Mouse (Mus musculus) naive thymus-derived CD4-positive, alpha-beta T cell, adult 2 months (primary cell): Measurements from ENCODE around the gene Daxx.
A peak's percentile ranks its signal among the peaks of the same experiment; 100 is the strongest.
"Not testable (repeated sequence)": the region's sequence is repeated elsewhere in the genome, so short reads cannot be mapped to it uniquely, and the experiment has no call there.

Experiments
- DNase-seq: peaks from one replicate; pipeline ENCODE4 v3.0.0-alpha.2; 2011; ENCODE audit warnings: low read depth

The Daxx gene

DNA sequence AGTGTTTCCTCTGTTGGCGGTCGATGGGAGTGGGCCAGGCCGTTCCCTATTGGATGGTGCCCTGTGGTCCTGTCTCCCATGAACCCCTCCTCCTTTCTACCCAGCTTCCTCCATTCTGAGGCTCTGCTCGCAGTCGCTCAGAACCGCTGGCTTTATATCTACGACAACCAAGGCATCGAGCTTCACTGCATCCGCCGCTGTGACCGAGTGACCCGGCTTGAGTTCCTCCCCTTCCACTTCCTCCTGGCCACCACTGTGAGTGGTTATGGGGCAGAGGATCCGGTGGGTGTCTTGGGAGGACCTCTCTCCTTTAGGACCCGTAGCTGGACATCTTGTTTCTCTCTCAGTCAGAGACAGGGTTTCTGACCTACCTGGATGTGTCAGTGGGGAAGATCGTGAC, 34.2 kb downstream of the Daxx start:
- DNase-seq: no peak

DNA sequence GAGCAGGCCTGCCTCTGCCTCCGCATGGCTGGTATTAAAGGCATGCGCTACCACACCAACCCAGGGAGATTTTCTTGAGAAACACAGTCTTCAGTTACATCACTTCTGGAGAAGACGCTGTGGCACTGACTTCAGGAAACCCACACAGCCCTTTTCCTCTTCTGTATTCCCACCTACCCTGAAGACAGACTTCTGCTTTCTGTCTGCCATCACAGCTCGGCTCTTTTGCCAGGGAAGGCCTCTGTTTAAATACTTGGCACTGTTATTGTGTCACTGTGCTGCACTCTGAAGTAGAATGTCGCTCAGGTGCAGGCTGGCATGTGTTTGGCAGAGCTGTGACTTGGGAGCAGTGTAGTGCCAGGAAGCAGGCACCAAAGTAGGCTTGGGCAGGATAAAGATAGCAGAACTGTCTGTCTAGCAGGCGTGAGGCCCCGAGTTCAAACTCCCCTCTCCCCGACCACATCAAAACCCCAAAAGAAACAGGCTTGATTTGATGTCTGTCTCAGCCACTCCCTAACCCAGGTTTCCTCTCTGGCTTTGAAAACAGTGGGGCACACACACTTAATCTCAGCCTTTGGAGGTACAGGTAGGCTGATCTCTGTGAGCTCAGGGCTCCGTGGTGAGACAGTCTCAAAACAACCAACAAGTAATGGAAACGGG, 38.3 kb downstream of the Daxx start:
- DNase-seq: peak; percentile 86

DNA sequence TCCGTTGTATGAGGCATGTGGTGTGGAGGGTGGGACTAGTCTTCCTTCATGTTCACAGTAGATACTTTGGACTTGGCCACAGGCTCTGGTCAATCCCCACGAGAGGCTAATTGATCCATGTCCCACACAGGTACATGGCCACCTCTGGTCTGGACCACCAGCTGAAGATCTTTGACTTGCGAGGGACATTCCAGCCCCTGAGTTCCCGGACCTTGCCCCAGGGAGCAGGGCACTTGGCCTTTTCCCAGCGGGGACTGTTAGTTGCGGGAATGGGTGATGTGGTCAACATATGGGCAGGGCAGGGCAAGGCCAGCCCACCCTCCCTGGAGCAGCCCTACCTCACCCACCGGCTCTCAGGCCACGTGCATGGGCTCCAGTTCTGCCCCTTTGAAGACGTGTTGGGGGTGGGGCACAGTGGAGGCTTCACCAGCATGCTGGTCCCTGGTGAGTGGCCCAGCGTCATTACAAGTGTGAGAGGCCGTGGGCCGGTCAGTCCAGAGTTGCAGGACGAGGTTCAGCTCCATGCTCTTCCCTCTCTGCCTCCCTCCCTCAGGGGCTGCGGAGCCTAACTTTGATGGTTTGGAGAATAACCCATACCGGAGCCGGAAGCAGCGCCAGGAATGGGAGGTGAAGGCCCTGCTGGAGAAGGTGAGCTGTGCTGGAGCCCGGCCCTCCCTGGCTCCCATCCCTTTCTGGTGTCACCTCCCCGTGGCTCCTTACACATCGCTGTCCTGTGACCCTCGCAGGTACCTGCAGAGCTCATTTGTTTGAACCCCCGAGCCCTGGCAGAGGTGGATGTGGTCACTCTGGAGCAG, 39.1 kb downstream of the Daxx start:
- no peak for DNase-seq

DNA sequence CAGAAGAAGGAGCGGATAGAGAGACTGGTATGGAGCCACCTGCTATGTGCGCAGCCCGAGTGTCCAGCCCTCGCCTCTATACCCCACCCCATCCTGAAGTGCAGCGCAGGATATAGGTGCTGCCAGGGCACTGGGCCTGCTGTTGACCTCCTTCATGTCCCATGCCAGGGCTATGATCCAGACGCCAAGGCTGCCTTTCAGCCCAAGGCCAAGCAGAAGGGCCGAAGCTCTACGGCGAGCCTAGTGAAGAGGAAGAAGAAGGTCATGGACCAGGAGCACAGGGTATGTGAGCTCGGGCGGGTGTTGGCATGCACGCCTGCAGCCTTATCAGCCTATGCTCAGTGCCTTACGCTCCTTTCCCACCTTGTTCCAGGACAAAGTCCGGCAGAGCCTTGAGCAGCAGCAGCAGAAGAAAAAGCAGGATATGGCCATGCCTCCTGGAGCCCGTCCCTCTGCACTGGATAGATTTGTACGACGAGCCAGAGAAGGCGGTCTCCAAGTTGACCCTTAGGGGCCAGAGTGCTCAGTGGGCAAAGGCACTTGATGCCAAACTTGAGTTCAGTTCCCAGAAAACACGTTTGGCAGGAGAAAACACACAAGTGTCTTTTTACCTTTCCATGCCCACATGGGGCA, 39.8 kb downstream of the Daxx start:
- DNase-seq: no peak

DNA sequence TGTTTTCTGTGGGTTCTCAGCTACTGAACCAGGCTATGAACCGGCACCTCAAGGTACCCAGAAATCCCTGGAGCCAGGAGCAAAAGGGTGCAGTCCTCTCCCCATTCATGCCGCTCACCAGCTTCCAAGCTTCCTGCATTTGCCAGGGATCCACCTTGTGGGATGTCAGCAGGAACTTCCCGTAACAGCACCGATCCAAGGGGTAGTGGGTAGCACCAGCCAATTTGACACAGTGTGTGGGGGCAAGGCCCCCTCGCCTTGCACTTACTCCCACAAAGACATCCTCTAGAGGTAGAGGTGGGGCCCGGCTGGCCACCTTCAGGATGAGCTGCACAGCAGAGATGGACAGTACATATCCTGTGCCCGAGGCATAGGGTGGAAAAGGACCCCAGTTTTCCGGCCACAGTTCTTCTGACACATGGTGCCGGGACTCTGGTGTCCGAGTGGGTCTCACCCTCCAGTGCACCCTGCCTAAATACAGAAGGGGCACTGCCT, 41.0 kb downstream of the Daxx start:
- DNase-seq: no peak

DNA sequence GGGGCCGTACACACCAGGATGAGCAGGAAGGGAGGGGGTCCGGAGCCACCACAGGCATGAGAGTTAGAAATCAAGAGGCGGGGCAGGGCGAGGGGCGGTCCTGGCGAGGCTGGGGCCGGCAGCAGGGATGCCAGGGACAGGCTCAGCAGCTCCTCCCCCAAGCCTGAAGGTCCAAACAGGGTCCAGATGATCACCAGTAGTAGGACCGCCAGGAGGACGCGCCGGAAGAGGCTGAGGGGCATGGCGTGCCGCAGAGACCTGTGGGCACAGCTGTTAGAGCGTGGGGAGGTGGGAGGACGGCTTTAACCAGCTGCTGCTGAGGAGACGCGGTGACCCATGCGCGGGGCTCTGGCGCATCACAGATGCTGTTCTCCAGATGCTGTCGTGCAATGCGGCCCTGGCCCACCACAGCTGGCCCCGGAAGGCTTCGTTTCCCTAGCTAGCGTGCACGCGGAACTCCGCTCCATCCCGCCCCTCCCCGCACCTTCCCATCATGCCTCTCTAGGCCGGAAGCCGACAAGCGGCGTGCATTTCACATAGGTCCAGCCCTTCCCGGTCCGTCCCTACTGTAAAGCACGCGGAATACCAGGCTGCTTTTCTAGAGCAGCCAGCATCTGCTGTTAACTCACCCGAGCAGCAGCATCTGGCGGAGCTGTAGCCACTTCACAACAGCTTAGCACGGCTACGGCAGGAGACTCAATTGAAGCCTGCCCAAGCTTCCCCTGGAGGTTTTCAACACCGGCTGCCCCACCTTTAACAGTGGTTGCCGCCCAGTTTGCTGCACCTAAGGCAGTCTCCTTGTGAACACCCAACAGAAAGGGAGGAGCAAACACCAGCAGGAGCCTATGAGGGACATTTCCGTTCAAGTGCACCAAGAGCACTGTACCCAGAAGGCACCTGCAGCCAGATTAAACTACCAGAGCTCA, 42.1 kb downstream of the Daxx start, which contains the start of gene B3galt4:
Gene B3galt4 (minus strand): TSS at position 468 of the 926 bp plus-strand sequence.
- DNase-seq: peak; percentile 88

DNA sequence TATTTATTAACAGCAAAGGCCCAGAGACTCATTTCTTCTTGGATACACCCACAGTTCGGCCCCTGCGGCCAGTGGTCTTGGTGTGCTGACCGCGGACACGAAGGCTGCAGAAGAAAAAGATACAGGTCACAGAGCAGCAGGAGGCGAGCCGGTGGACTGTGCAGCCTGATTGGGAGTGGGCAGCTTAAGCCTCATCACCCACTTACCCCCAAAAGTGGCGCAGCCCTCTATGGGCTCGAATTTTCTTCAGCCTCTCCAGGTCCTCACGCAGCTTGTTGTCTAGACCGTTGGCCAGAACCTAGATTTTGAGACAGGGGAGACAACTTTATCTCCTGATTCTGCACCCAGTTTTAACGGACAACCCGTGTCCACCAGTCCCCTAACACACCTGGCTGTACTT, 42.8 kb downstream of the Daxx start:
- not testable (repeated sequence) for DNase-seq

DNA sequence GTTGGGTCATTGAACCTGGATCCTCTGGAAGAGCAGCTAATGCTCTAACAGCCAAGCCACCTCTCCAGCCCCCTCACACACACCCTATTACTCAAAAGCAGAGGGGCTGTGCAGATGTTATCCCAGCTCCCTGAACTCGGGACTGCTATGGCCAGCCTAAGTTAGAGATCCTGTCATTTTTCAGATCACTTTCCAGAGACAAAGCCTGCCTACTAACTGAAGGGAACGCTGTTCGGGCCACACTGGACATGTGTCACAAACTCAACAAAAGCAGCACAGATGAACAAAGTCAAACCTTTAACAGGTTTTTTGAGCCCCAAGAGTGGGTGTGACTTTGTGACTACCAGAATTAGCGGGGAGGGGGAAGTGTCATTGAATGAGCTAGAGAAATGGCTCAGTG, 43.7 kb downstream of the Daxx start:
- no peak for DNase-seq

DNA sequence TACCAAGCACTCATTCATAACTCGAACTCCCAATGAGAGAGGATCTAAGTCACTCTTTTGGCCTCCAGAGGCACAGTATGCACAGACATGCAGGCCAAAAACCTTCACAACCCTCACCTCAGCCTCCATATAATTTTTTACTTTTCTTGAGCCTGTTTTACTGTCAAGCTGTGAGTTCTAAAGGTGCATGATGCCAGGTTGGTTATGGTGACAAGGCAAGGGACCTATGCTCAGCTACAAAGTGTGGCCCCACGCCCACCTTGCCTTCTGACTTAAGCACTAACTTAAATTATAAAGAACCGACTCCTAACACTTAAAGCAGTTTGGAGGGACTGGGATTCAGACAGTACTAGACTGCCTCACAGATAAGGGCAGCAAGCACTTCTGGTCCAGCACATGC, 44.1 kb downstream of the Daxx start:
- DNase-seq: no peak

DNA sequence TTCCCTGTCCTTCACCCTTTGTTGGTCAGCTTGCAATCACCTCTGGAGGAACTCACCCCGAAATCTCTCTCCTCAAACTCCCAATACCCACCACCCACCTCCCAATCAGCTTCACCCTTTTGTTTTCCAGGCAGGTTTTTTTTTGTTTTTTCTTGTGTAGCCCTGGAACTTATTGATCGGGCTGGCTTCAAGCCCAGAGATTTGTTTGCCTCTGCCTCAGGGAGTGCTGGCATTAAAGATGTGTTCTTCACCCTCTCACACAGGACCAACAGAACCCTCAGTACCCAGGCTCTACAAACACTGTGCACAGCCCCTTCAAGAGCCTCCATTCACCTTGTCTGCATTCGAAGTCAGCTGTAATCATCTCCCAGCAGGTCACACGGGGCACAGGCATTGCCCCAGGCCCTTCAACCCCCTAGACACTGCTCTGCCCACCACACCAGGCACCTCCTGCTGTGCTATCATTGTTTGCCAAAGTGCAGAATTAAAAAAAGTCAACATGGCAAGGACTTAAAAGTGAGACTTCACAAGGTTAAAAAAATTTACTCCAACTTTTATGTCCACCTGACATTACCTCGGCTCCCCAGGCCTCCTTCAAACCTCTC, 44.8 kb downstream of the Daxx start:
- no peak for DNase-seq

DNA sequence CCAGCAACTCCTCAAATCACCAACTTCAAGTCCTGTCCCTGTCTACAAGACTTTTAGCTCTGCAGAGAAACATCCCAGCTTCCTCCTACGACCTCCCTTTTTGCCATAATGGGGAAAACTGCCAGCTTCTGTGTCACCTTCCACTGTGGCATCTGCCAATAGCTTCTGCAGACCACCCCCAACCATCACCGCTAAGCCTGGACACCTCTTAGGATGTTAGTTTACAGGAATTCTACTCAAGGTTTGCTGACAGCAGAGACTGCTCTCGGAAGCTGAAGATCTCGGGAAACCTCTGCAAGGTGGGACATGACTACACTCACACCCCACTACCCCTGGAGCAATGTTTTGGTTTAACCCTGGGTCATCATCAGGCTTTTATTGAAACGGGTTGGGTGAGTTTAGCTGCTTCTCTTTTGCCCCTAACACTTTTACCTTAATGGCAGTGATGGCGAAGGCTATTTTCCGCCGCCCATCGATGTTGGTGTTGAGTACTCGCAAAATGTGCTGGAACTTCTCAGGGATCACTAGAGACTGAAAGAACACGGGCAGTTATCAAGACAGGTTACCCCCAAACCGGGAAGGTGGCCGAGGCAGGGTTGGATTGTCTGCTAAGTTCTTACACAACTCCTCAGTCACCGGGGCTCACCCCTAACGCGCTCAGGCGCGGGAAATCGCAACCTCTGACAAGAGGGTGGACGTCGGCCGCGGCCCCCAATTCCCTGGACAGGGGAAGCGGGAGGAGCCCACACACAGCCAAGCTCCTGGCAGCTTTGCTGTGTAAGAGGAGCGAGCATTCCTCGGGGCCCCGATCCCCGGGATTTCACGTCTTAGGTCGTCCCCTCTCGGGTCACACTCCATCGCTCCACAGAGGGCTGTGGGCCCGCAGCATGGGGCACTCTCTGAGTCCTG, 45.7 kb downstream of the Daxx start:
- DNase-seq: no peak

DNA sequence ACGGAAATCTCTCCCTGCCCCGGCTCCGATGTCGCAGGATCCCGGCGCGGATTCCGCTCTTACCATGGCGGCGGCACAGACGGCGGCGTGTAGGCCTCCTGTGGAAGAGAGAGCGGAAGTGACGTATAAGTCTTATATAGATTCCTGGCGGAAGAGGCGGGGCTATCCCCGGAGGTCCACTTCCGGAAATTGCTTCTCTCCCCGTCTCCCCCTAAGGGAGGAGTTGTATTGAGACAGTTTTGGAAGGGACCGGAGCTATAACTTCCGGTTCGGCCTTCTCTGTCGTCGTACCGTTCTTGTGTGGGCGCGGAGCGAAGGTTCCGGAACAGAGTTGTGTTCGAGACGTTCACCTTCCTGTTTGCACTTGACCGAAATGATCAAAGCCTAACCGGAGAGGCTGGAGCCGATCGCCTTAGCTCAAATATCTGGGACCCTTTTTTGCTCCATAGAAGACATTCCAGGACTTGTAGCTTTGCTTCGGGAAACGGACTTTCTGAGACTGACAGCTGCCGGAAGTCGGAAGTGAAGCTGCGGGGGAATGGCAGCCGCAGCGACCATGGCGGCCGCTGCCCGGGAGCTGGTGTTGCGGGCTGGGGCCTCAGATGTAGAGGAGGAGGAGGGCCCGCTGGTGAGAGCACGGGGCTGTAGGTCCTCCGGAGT, 46.5 kb downstream of the Daxx start, which contains the start of the genes Vps52 and Rps18:
Gene Vps52 (plus strand): TSS at position 258 of the 660 bp plus-strand sequence.
Gene Rps18 (minus strand): TSS at position 447 of the 660 bp plus-strand sequence.
- peak; percentile 99 for DNase-seq

DNA sequence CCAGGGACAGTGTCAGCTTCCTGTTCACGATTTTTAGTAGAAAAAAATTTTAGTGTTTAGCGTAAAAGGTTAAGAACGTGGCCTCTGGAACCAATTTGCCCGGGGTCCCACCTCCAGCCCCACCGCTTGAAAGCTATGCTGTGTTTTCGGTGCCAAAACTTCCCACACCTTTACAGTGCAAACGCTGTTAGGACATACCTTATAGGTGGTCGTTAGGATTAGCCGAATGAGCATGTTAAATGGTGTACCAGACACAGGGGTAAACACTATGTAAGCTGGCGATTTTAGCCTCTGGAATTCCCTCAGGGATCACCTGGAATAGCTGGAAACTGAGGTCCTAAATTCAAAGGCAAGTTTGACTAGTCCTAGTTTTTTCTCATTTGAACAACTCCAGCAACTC, 47.1 kb downstream of the Daxx start:
- DNase-seq: no peak

DNA sequence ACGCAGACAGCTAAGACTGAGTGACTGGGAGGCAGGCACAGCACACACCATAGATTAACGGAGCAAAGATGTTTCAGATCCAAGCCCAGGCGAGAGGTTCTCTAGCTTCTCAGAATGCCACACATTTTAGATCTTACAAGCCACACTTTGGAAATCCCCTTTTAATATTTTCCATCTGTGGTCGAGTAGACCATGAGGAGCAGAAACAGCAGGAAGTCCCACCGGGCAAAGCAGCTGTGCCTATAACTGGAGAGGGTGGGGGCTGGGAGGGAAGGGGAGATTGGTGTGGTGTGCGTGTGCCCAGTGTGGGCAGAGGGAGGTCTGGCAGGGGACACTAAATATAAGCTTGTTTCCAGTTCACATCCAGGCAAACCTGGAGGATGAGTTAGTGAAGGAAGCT, 48.3 kb downstream of the Daxx start:
- DNase-seq: no peak

DNA sequence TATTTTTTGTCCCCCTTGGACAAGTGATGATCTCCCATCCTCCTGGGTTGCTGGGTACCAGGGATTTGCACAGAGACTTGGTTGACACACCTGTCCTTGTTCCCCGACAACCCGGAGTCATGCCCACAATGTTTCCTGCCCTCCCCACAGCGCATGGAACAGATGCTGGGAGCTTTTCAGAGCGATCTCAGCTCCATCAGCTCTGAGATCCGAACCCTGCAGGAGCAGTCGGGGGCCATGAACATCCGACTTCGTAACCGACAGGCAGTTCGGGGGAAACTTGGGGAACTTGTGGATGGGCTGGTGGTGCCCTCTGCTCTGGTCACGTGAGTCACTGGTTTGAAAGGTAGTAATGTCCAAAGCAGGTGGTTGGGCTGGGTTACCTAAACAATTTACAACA, 49.2 kb downstream of the Daxx start:
- DNase-seq: no peak

DNA sequence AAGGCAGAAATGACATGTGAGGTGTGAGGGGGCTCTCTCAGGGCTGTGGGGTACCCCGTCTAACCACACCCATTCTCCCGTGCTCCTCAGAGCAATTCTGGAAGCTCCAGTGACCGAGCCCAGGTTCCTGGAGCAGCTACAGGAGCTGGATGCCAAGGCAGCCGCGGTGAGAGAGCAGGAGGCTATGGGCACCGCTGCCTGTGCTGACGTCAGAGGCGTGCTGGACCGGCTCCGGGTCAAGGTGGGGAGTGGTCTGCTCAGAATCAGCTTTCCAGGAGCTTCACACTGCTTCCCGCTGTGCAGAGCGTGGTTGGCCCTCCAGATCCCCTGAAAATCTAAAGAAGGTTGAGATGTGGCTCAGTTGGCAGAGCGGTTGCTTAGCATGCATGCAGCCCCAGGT, 49.9 kb downstream of the Daxx start:
- no peak for DNase-seq

DNA sequence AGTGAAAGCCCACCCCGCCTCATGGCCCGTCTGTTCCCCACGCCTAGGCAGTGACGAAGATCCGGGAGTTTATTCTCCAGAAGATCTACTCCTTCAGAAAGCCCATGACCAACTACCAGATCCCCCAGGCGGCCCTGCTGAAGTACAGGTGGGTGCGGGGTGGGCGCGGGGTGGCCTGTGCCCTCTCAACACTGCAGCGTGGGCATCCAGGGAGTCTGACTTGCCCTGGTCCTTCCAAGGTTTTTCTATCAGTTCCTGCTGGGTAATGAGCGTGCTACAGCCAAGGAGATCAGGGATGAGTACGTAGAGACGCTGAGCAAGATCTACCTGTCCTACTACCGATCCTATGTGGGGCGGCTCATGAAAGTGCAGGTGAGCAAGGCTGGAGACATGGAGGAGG, 50.7 kb downstream of the Daxx start:
- no peak for DNase-seq

DNA sequence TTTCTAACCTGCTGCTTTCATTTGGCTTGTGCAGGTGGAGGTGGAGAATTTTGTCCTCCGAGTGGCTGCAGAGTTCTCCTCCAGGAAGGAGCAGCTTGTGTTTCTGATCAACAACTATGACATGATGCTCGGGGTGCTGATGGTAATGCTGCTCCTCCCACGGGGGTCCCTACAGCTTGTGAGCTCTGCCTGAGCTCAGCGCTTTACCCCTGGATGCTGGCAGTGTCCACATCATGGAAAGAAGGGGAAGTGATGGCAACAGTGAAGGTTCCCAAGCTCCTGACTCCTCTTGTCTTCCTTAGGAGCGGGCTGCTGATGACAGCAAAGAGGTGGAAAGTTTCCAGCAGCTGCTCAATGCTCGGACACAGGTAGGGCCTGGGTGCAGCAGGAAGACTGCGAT, 53.7 kb downstream of the Daxx start:
- DNase-seq: no peak
